Mouse (Mus musculus) lung, adult 2 months (tissue): Measurements from ENCODE around the gene Car9.

Experiments used
- CTCF ChIP-seq: fragments of 200-500 bp; IDR thresholded peaks from 2 replicates; pipeline ENCODE4 v1.5.1; 2011; ENCODE audit warnings: mild to moderate bottlenecking, low read length, control low read depth; ENCODE audit not compliant: insufficient read depth
- POLR2A ChIP-seq: fragments of 200-500 bp; IDR thresholded peaks from 2 replicates; pipeline ENCODE4 v1.6.1; 2011; ENCODE audit warnings: low read depth, mild to moderate bottlenecking, control low read depth, low read length, borderline replicate concordance; ENCODE audit errors: extremely low read depth

DNA sequence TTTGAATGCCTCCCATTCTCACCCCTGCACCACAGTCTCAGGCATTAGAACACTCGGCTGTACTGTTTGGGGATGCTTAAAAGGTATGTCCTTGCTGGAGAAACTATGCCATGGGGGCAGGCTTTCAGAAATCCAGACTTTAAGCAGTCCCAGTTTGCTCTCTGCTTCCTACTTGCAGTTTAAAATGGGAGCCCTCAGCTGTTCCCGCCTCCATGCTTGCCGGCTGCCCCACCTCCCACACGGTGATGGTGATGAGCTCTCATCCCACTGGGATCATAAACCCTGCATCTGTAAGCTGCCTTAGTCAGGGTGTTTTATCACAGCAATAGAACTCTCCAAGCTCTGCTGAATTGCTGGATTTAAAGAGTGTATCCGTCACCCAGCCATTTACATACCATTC is 45.7 kb downstream of the Car9 start:
- TF ChIP-seq CTCF (no peak), POLR2A (no peak)
